Mouse (Mus musculus): ENCODE data around the gene Plekhg5.

Gene Plekhg5

GRCm38 (mm10) chr4:152070494-152071396, 1.6 kb upstream of the Plekhg5 start:
- no peak for DNase-seq (ENCODE audit: low read depth)

DNA sequence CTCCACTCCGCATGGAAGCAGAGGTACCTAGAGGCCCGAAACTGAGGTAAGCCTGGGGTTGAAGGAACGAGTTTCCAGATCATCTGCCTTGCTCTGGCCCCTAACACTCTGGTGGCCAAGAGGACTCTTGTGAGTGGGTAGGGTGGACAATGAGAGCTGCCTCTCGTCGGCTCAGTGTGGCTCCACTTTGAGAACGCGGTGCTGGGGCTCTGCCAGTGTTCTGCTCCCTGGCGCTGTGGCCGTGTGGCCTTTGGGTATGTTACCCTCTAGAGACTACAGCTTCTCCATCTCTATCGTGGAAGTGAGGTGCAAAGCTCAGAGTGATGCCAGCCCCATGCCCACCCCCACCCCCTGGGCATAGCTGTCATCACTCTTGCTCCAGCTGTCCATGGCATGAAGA, 357 bp downstream of the Plekhg5 start:
- no peak for DNase-seq (ENCODE audit: low read depth)

- no peak for DNase-seq (ENCODE audit: low read depth)
Measured at GRCm38 (mm10) chr4:152073715-152074114, 1.4 kb downstream of the Plekhg5 start.

DNA sequence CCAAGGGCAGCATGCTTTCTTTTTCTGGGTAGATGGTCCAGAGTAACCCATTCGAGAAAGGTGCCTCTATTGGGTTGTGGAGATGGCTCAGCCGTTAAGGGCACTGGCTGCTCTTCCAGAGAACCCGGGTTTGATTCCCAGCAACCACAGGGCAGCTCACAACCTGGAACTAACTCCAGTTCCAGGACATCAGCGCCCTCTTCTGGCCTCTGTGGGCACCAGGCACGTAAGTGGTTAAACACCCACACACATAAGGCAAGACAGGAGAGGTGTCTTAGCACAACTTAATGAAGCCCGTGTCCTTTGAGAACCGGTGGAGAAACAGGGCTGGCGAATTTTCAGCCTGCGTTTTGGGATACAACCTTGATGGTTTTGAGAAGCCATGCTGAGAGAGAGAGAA, 2.2 kb downstream of the Plekhg5 start:
- DNase-seq (ENCODE audit: low read depth) = no peak

DNA sequence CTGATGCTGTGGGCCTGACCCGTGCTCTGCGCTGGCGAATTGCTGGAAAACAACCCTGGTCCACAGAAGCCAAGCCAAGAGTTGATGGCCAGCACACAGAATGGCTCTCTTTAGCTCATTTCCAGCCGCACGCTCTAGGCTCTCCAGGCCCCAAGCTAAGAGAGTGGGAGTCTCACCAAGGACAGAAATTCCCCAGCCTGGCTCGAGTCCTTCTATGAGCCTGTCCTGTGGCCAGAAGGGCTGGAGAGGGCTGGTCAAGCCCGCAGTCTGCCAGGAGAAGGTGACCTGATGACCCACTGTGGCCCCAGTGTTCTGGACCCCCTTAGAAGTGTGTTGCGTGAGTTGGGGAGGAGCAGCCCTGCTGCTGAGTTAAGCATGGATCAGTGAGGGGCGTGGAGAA, 4.9 kb downstream of the Plekhg5 start:
- DNase-seq (ENCODE audit: low read depth) = no peak

DNA sequence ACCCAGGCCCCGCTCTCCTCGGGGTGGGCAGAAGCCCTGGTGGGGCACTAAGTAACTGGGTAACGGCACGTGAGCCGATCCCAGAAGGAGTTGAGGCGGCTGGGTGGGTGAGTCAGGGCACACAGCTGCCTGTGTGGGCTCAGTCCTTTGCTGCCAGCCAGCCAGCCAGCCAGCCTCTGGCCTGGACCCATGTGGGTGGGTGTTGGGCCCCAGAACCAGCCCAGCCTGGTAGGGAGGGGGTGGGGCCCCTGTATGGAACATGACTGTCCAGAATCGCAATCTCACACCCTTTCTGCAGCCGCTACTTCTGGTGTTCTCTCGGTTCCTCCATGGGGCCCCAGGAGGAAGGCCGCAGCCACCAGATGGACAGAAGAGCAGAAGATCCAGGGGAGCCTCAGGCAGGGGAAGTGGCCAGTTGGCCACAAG, 5.8 kb downstream of the Plekhg5 start:
- DNase-seq (ENCODE audit: low read depth) = no peak

GRCm38 (mm10) chr4:152079261-152079660, 7.0 kb downstream of the Plekhg5 start:
- DNase-seq (ENCODE audit: low read depth) = no peak

DNA sequence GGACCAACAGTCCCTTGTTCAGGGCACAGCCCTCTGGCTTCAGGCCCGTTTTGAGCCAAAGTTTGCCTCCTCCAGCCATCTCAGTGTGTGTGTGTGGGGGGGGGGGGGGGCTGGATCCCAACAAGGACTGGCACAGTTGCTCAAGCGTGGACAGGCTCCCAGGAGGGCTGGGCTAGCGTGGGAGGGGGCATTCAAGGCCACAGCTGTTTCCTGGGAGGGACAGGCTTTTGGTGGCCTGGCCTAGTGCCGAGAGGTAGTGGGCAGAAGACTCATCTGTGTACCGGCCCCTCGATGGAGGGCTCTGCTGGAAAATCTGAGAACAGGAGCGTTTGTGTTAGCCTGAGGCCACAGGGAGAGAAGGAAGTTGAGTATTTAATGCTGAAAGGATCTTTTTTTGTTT, 7.6 kb downstream of the Plekhg5 start:
- no peak for DNase-seq (ENCODE audit: low read depth)

- peak; percentile 97 for DNase-seq (ENCODE audit: low read depth)
Measured at GRCm38 (mm10) chr4:152083611-152084220, 11.4 kb downstream of the Plekhg5 start.

- no peak for DNase-seq (ENCODE audit: low read depth)
Measured at GRCm38 (mm10) chr4:152084616-152085015, 12.3 kb downstream of the Plekhg5 start.

DNA sequence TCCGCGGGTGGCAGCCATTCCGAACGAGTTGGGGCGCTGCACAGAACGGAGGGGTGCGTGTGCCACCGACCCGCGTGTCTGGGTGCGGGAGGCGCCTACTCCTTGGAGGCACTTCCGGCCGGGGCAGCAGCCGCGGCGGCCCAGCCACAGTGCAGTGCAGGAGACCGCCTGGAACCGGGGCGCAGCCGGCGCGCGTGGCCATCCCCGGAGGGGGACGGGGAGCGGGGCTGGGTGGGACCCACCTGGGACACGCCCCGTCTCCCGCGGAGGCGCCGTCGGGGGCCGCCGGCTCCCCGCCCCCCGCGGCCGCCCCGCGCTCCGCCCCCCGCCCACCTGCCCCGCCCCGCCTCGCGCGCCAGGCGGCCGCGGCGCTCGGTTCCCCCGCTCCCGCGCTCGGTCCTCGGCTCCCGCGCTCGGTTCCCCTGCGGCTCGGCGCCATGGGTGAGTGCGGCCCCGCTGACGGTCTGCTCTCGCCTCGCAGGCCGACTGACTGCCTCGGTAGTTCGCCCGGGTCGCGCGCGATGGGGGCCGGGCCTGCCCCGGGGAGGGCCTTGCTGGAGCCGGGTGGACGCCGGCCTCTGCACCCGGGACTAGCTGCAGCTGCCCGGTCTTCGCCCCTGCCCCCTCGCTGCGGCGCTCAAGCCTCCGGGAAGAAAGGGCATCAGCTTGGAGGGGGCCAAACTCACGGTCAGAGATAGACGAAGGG, 14.4 kb downstream of the Plekhg5 start:
- no peak for DNase-seq (ENCODE audit: low read depth)

DNA sequence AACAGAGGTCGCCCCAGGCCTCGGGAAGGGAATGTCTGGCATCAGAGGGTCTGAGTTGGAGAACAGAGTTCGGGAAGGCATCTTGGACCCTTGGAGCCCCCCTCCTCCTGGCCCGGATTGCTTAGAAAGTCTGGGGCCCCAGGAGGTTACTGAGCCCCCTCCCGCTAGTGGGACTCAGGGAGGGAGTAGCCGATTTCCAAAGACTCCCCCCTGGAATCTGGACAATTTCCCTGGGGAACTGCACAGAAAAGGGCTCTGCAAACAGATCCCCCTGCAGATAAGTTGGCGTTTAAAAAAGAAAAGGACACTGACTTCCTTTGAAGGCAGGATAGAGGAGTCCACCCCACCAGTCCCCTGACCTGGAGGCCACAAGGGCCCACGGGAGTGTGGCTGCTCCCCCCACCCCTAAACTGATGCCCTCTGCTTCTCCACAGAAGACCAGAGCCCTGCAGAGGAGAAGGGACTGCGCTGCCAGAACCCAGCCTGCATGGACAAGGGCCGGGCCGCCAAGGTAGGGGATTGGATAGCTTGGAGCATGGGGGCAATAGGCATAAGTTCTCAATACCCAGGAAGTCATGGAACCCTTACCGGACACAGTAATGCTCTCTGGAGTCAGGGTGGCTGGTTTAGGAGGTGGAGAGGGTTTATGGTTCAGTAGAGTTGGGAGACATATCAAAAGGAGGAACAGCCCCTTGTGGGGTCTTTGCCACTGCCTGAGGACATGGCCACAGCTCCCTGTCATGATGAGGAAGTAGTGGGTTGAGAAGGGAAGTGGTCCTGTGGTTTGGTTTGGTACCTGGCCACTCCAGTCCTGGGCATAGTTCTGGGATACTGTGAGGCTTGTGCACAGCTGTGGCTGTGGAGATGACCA, 15.1 kb downstream of the Plekhg5 start:
- DNase-seq (ENCODE audit: low read depth) = no peak

GRCm38 (mm10) chr4:152088133-152088532, 15.8 kb downstream of the Plekhg5 start:
- no peak for DNase-seq (ENCODE audit: low read depth)

DNA sequence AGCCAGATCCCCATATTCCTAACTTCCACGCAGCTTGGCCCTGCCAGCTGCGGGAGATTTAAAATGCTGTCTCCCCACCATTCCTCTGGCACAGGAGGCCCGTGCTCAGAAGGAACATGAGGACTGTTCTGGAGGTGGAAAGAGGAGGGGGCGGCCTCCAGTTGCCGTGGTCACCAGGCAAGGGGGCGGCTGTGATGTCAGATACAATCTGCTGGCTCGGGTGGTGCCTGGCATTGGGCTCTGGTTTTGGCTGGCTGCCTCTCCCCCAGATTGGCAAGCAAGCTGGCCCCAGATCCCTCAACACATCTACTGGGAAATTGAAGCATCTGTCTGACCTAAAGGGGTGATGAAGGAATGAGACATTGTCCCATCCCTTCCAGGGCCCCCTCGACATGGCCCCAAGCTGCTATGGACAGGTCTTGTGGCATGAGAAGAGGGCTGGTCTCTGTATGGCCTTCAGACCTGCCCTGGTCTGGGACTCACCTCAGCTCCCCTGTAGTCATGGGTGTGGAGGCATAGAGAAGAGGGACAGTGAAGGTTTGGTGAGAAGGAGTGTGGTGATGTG, 16.3 kb downstream of the Plekhg5 start:
- DNase-seq (ENCODE audit: low read depth) = no peak

DNA sequence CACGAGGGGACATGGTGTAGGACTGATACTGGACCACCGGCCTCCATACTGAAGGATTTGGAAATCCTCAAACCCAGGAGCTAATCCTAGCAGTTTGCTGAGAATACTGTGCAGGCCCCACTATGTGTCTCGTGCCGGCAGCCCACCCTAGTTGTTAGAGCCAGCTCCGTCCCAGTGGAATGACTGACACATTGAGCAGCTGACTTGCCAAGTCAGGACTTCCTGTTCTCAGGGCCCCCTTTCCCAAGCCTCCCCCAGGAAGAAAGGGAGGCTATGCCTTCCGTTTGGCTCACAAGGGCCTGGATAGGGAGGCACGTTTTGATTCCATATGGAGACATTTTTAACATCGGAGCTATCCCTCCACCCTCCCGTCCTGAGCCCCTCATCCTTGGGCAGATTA, 17.9 kb downstream of the Plekhg5 start:
- DNase-seq (ENCODE audit: low read depth) = no peak

DNA sequence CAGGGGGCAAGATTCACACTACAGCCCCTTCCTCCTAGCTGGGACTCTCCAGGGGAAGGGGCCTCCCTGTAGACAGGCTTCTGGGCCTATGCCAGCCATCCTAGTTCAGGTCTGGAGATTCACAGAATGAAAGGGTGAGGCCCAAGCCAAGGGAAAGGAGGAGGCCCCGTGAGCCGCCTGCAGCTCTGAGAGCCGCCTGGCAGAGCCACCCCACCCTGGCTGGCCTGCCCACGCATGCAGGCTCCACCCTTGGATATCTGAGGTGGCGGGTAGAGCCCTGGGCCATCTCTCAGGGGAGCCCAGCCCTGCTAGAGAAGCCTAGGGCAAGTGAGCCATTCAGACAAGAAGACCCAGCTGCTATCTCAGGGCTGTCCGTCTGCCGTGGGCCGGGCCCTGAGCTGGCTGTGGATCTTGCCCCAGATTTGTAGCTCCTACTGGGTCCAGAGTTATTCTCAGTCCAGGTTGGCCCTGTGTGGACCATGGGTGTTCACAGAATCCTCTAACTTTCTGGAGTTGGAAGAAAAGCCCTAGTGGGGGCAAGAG, 20.5 kb downstream of the Plekhg5 start:
- DNase-seq (ENCODE audit: low read depth) = no peak

DNA sequence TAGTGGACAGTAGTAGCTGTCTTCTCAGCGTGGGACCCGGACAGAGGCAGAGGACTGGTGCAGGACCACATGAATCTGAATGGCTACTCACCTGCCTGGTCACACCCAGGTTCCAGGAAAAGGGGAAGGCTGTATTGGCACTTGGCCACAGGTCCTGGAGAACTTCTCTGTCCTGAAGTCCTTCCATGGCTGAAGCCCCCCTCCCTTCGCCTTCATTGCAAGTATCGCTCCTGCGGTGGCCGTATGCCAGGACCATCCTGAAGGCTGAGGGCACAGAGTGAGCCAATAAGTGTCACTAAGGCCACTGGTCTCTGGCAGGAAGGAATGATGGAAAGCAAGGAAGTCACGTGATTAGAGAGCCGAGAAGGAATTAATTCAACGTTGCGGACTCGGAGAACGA, 21.9 kb downstream of the Plekhg5 start:
- no peak for DNase-seq (ENCODE audit: low read depth)

GRCm38 (mm10) chr4:152095937-152096910, 23.9 kb downstream of the Plekhg5 start:
- DNase-seq (ENCODE audit: low read depth) = no peak

DNA sequence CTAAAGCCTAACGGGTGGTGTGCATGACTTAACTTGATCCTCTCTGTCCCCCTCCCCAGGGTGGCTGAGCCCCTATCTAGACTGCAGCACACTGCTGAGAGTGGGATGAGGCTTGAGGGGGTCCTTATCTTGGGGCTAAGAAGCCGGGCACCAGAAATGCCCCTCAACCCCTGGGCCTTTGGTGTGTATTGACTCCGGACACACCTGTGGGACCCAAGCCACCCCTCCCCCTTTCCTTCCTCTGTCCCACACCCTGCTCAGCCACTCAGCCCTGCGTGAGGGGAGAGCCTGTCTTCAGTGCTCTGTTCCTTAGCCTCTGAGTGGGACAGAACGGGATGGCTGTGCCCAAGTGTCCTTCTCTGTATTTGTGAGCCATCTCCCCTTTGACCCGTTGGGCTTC, 24.6 kb downstream of the Plekhg5 start:
- DNase-seq (ENCODE audit: low read depth) = no peak
